Mouse (Mus musculus) liver, postnatal 0 days (tissue): ENCODE measurements around the gene Igsf6. TPM values are rescaled to one million over a fixed set of nuclear protein-coding genes. Genes with fewer than 3 reads are reported as not detected.

Experiments
- ATAC-seq: fragments of 200-750 bp; cut with Nextera tagmentation; 2 replicates; pipeline ENCODE4 v1.8.0; 2017; ENCODE audit warnings: mild to moderate bottlenecking, moderate library complexity
- DNase-seq: peaks from one replicate; pipeline ENCODE4 v3.0.0-alpha.2; 2016
- H3K27ac ChIP-seq: fragments of 300-500 bp; sonication (generic); 2 replicates; pipeline ENCODE4 v1.5.1; 2014; ENCODE audit warnings: antibody characterized with exemption, moderate library complexity, mild to moderate bottlenecking, low read depth
- H3K27me3 ChIP-seq: fragments of 300-500 bp; sonication (generic); 2 replicates; pipeline ENCODE4 v1.6.1; 2014; ENCODE audit warnings: low read length, control low read depth, mixed read lengths; ENCODE audit not compliant: insufficient read depth
- H3K36me3 ChIP-seq: fragments of 300-500 bp; sonication (generic); replicated peaks from 2 replicates; pipeline ENCODE4 v1.6.1; 2014; ENCODE audit warnings: mild to moderate bottlenecking, control low read depth, low read length, moderate library complexity, mixed read lengths; ENCODE audit not compliant: insufficient read depth
- H3K4me1 ChIP-seq: fragments of 300-500 bp; sonication (generic); 2 replicates; pipeline ENCODE4 v1.6.1; 2014; ENCODE audit warnings: antibody characterized with exemption, mild to moderate bottlenecking, control low read depth; ENCODE audit not compliant: insufficient read depth
- H3K4me2 ChIP-seq: fragments of 300-500 bp; sonication (generic); 2 replicates; pipeline ENCODE4 v1.6.1; 2014; ENCODE audit warnings: low read depth, mild to moderate bottlenecking, low read length, moderate library complexity, mixed read lengths
- H3K4me3 ChIP-seq: fragments of 300-500 bp; sonication (generic); 2 replicates; pipeline ENCODE4 v1.5.1; 2014; ENCODE audit warnings: low read depth, low read length
- H3K9ac ChIP-seq: fragments of 300-500 bp; sonication (generic); replicated peaks from 2 replicates; pipeline ENCODE4 v1.6.1; 2014; ENCODE audit warnings: mild to moderate bottlenecking, moderate library complexity
- H3K9me3 ChIP-seq: fragments of 300-500 bp; sonication (generic); 2 replicates; pipeline ENCODE4 v1.6.1; 2016; ENCODE audit warnings: mild to moderate bottlenecking, control low read depth, low read length, mixed read lengths
- CTCF ChIP-seq: sonication (generic); IDR thresholded peaks from 2 replicates; pipeline ENCODE4 v1.5.1; 2016; ENCODE audit warnings: antibody characterized with exemption, low read depth
- EP300 ChIP-seq: IDR thresholded peaks from 2 replicates; pipeline ENCODE4 v1.6.1; 2016; ENCODE audit warnings: antibody characterized with exemption, low read depth, mild to moderate bottlenecking
- WGBS: fragments of 180-500 bp; shearing (Covaris S2); extraction: QIAGEN DNeasy Blood & Tissue Kit; methylation state at CpG from one replicate; pipeline ENCODE4 v1.1.7; 2014; ENCODE audit not compliant: insufficient replicate concordance; 5-methylcytosine and 5-hydroxymethylcytosine counted together
- polyA plus RNA-seq: library from polyadenylated mRNA; unstranded; fragments of >200 nt; fragmentation: Nextera tagmentation; extraction: Ambion mirVana; gene quantifications from 2 replicates; pipeline ENCODE4 v1.2.1, GENCODE M21; 2015

Igsf6 gene
- polyA plus RNA-seq, 1 experiment from 2014 or later, result 14.6 TPM

DNA sequence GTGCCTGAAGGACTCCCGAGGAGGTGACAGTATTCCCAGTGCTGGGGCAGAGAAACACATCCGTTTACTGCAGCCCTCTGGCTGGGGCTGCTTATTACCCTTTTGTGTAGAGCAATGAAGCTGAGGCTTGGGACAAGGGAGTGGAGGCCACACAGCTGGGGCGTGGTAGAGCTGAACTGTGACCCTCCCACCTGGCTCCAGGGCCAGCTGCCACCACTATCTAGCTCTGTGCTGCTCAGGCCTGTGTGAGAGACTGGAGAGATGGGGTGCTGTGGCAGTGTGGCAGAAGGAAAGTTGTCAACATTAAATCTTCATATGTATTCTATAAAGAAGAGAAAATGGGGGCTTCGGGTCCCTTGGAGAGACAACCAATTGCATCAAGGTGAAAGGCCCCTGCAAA lies 18.7 kb upstream of the Igsf6 start:
- H3K27me3 ChIP-seq, result no peaks in the 10 kb centered on the region
- H3K9ac ChIP-seq, result no peak overlapping the region
- no peak overlapping the region for H3K27ac ChIP-seq
- no peak for TF ChIP-seq CTCF
- TF ChIP-seq EP300, result no peak
- 63% methylated on average over 4 of the region's 4 CpGs for WGBS
- H3K4me2 ChIP-seq, result no peak overlapping the region
- H3K4me1 ChIP-seq, result no peaks in the 10 kb centered on the region
- H3K36me3 ChIP-seq, result no peaks in the 10 kb centered on the region
- H3K4me3 ChIP-seq, result no peak overlapping the region
- DNase-seq (no peak), ATAC-seq (no peak)
- H3K9me3 ChIP-seq, result no peaks in the 10 kb centered on the region

DNA sequence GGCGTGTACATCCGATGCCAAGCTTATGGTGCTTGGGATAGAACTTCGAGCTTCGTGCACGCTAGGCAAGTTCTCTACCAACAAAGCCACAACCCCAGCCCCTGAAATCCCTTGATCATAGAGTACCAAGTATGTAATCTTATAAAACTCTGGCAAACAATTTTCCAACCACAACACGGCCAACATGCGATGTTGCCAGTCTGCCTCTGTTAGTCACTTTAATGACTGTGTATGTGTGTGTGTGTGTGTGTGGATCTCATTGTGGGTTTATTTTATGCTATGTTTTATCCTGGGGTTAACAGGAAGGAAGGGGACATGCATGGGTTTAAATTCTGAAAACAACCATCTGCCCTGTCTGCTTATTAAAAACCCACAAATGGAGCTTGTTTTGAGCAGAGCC lies 16.4 kb upstream of the Igsf6 start:
- no peaks in the 10 kb centered on the region for H3K27me3 ChIP-seq
- no peak overlapping the region for H3K9ac ChIP-seq
- 79% methylated on average over 7 of the region's 7 CpGs for WGBS
- TF ChIP-seq EP300 (no peak), CTCF (no peak)
- H3K4me2 ChIP-seq, result no peak overlapping the region
- no peak overlapping the region for H3K4me3 ChIP-seq
- H3K36me3 ChIP-seq, result no peaks in the 10 kb centered on the region
- H3K9me3 ChIP-seq, result no peaks in the 10 kb centered on the region
- ATAC-seq, result no peak
- H3K27ac ChIP-seq, result no peak overlapping the region
- no peaks in the 10 kb centered on the region for H3K4me1 ChIP-seq
- no peak for DNase-seq

DNA sequence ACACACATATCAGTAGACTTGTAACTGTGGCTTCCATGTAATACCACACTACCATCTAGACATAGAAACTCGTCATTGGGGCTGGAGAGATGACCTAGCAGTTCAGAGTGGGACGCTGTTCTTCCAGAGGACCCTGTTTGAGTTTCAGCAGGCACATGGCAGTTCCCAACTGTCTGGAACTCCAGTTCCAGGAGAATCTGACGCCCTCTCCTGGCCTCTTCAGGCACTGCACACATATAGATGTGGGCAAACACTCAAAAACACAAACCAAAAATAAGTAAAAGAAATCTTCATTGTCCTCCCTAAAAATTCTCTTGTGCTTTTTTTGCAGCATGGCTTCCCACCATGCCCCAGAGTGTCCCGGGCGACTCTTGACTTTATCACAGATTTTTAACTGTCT lies 14.4 kb upstream of the Igsf6 start:
- H3K4me1 ChIP-seq, result no peaks in the 10 kb centered on the region
- H3K9ac ChIP-seq, result no peak overlapping the region
- H3K36me3 ChIP-seq, result no peaks in the 10 kb centered on the region
- ATAC-seq (no peak), DNase-seq (peak; percentile 17)
- no peak overlapping the region for H3K4me2 ChIP-seq
- H3K4me3 ChIP-seq, result no peak overlapping the region
- WGBS, result 64% methylated on average over 5 of the region's 5 CpGs
- no peaks in the 10 kb centered on the region for H3K9me3 ChIP-seq
- no peak overlapping the region for H3K27ac ChIP-seq
- no peaks in the 10 kb centered on the region for H3K27me3 ChIP-seq
- TF ChIP-seq CTCF (peak; percentile 45), EP300 (no peak)

DNA sequence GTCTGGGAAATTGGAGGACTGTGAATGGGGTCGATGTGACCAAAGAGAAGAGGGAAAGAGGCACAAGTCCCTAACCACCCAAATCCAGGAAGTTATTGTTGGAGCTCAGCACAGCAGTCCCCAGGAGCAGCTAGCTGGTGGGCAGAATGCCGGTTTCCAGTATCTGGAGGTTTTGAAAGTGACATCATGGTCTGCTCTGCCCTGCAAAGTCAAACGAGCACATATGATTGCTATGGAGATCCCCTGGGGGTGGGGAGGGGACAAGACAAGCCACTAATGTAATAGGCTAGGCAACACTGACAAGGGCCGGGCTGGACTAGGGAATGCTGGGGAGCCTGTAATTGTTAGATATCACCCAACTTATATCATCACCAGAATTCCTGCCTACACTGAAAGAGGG lies 11.1 kb upstream of the Igsf6 start:
- H3K27me3 ChIP-seq, result no peaks in the 10 kb centered on the region
- WGBS, result 23% methylated on average over 4 of the region's 4 CpGs
- no peak overlapping the region for H3K9ac ChIP-seq
- H3K4me2 ChIP-seq, result no peak overlapping the region
- DNase-seq (no peak), ATAC-seq (no peak)
- TF ChIP-seq EP300 (no peak), CTCF (no peak)
- no peaks in the 10 kb centered on the region for H3K36me3 ChIP-seq
- H3K27ac ChIP-seq, result no peak overlapping the region
- no peaks in the 10 kb centered on the region for H3K4me1 ChIP-seq
- no peak overlapping the region for H3K4me3 ChIP-seq
- no peaks in the 10 kb centered on the region for H3K9me3 ChIP-seq

DNA sequence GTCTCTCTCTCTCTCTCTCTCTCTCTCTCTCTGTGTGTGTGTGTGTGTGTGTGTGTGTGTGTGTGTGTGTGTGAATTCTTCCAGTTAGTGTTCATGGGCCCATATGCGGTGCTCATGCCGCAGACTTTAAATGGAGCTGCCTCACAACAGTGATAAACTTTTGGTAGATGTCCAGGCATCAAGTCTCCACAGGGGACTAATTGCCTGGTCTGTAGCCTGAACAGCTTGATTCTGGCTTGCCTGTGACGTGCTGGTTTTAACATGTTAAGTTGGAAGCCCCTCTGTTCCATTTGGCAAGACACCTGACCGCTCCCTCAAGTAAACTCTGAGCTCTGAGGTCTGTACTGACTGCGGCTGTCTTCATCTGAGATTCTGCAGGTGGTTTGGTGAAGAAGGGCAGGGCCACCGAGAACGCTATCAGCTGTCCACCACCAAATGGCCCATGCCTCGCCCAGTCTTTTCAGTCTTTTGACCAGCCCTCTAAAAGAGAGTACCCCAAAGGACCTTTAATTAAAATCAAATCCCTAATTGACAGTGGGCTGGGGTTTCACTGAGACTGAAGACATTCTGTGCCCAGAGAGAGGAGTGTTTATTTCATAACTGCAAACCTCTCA lies 10.6 kb upstream of the Igsf6 start:
- TF ChIP-seq EP300 (no peak), CTCF (no peak)
- H3K4me1 ChIP-seq, result no peaks in the 10 kb centered on the region
- no peak for ATAC-seq
- H3K36me3 ChIP-seq, result no peaks in the 10 kb centered on the region
- H3K4me3 ChIP-seq, result no peak overlapping the region
- no peaks in the 10 kb centered on the region for H3K9me3 ChIP-seq
- no peak overlapping the region for H3K4me2 ChIP-seq
- 72% methylated on average over 8 of the region's 8 CpGs for WGBS
- H3K27me3 ChIP-seq, result no peaks in the 10 kb centered on the region
- no peak overlapping the region for H3K9ac ChIP-seq
- no peak overlapping the region for H3K27ac ChIP-seq
- DNase-seq, result no peak

DNA sequence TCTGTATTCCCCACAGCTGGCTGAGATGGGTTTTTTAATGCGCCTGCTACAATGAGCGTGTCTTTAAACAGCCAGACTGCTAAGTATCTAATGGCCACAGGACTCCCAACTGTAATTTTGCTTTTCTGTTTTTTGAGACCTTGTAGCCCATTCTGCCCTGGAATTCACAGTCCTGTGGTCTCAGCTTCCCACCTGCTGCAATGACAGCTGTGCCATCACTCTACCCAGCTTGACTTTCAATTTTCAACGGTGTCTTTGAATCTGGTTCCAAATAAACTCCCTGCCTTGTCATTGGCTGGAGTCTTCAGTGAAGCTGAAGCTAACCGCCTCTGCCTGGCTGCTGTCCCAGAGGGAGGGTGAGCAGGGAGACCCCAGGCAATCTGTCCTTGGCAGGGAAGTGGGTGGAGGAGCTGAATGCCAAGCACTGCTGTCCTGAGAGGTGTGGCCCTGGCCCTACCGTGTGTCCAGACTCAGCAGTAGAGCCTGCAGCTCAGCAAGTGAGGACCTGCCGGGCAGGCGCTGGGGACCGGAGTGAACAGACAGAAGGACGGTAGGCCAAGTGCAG lies 8.7 kb upstream of the Igsf6 start:
- Histone ChIP-seq H3K4me1 (no peaks in the 10 kb centered on the region), H3K27ac (no peak overlapping the region), H3K9me3 (no peaks in the 10 kb centered on the region), H3K9ac (no peak overlapping the region), H3K4me3 (no peak overlapping the region), H3K4me2 (no peak overlapping the region), H3K27me3 (no peaks in the 10 kb centered on the region), H3K36me3 (no peaks in the 10 kb centered on the region)
- TF ChIP-seq EP300, result no peak
- TF ChIP-seq CTCF, result no peak
- 76% methylated on average over 9 of the region's 9 CpGs for WGBS
- no peak for DNase-seq
- ATAC-seq, result no peak

DNA sequence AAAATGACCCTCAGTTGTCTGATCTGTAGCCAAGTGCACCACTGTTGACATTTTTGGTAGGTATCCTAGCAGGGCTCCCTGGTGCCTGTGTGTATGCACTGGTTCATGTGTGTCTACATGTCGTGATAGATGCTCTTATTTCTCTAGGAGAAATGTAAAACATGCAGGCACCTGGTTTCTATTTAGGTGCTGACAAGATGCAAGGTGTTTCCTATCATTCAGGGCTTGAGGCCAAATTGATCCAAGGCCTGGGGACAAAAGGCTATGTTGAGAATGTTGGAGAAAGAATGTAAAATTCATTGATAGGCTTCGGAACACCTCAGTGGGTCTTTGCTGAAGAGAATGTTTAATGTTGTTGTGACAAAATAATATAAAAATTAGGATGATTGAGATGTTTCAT lies 7.4 kb upstream of the Igsf6 start:
- ATAC-seq, result no peak
- Histone ChIP-seq H3K4me2 (no peak overlapping the region), H3K9me3 (no peaks in the 10 kb centered on the region), H3K4me3 (no peak overlapping the region), H3K27me3 (no peaks in the 10 kb centered on the region), H3K27ac (no peak overlapping the region), H3K9ac (no peak overlapping the region), H3K36me3 (peaks cover 4% of the 10 kb centered on the region), H3K4me1 (no peaks in the 10 kb centered on the region)
- 83% methylated on average over 2 of the region's 2 CpGs for WGBS
- no peak for DNase-seq
- TF ChIP-seq CTCF (no peak), EP300 (no peak)
